Mouse (Mus musculus) midbrain, embryonic 13.5 days (tissue): ENCODE measurements around the gene Dppa3. TPM values are rescaled to one million over a fixed set of nuclear protein-coding genes. Genes with fewer than 3 reads are reported as not detected.

Experiments used
- ATAC-seq: fragments of 200-750 bp; cut with Nextera tagmentation; 2 replicates; pipeline ENCODE4 v1.8.0; 2017; ENCODE audit warnings: mild to moderate bottlenecking, moderate TSS enrichment, moderate library complexity
- H3K27ac ChIP-seq: fragments of 300-500 bp; sonication (generic); 2 replicates; pipeline ENCODE4 v1.5.1; 2015; ENCODE audit warnings: inconsistent platforms, mild to moderate bottlenecking, moderate library complexity
- H3K27me3 ChIP-seq: fragments of 300-500 bp; sonication (generic); 2 replicates; pipeline ENCODE4 v1.6.1; 2015; ENCODE audit warnings: mild to moderate bottlenecking, inconsistent platforms
- H3K36me3 ChIP-seq: fragments of 300-500 bp; sonication (generic); 2 replicates; pipeline ENCODE4 v1.6.1; 2015; ENCODE audit warnings: mild to moderate bottlenecking, inconsistent platforms
- H3K4me1 ChIP-seq: fragments of 300-500 bp; sonication (generic); replicated peaks from 2 replicates; pipeline ENCODE4 v1.6.1; 2015; ENCODE audit warnings: inconsistent platforms
- H3K4me2 ChIP-seq: fragments of 300-500 bp; sonication (generic); replicated peaks from 2 replicates; pipeline ENCODE4 v1.6.1; 2015; ENCODE audit warnings: moderate library complexity, mild to moderate bottlenecking, inconsistent platforms
- H3K4me3 ChIP-seq: fragments of 300-500 bp; sonication (generic); replicated peaks from 2 replicates; pipeline ENCODE4 v1.5.1; 2015; ENCODE audit warnings: mild to moderate bottlenecking, inconsistent platforms
- H3K9ac ChIP-seq: fragments of 300-500 bp; sonication (generic); replicated peaks from 2 replicates; pipeline ENCODE4 v1.6.1; 2015; ENCODE audit warnings: mild to moderate bottlenecking, inconsistent platforms
- H3K9me3 ChIP-seq: fragments of 300-500 bp; sonication (generic); 2 replicates; pipeline ENCODE4 v1.6.1; 2016; ENCODE audit warnings: mild to moderate bottlenecking, inconsistent platforms
- WGBS: fragments of 180-500 bp; shearing (Covaris S2); methylation state at CpG from one replicate; pipeline ENCODE4 v1.1.7; 2015; 5-methylcytosine and 5-hydroxymethylcytosine counted together
- polyA plus RNA-seq: library from polyadenylated mRNA; unstranded; fragments of >200 nt; fragmentation: Nextera tagmentation; extraction: Ambion mirVana; gene quantifications from 2 replicates; pipeline ENCODE4 v1.2.1, GENCODE M21; 2015

The Dppa3 gene
- polyA plus RNA-seq, 1 experiment from 2014 or later: not detected

DNA sequence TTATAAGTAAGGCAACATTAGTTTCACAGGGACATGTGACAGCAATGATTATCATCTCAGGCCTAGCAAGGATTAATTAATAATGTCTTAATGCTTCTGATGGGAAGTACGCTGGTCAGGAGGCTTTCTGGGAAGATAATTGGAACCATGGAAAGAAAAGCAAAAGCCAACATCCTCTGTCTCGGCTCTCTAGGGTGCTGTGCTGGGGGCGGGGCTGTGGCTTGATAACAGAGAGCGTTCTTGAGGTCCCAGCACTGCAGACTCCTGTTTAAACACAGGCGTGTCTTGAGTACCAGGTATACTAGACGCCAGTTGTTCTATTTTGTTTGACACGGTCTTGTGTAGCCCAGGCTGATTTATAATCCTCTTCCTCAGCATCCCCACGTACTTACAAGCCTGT lies 46.5 kb downstream of the Dppa3 start:
- Histone ChIP-seq H3K4me1 (peaks cover 8% of the 10 kb centered on the region; the same call in 1 of the 2 replicates), H3K9ac (no peak overlapping the region), H3K36me3 (no peaks in the 10 kb centered on the region), H3K27ac (no peak overlapping the region), H3K4me2 (no peak overlapping the region), H3K4me3 (no peak overlapping the region), H3K27me3 (no peaks in the 10 kb centered on the region), H3K9me3 (no peaks in the 10 kb centered on the region)
- 70% methylated on average over 8 of the region's 8 CpGs for WGBS
- no peak for ATAC-seq

Other genes with a start within 250 kb of the Dppa3 start
- gene Rimklb, start 127.6 kb upstream of the Dppa3 start, polyA plus RNA-seq: 98.2 and 104 TPM in 2 replicates
- gene Mfap5, start 120.6 kb upstream of the Dppa3 start, polyA plus RNA-seq: 1.7 and 1.8 TPM in 2 replicates
- gene Aicda, start 72.6 kb upstream of the Dppa3 start, polyA plus RNA-seq: 0.34 and 0.47 TPM in 2 replicates
- 1.9 and 2.9 TPM in 2 replicates for gene Apobec1, start 24.0 kb upstream of the Dppa3 start, polyA plus RNA-seq
- gene Gdf3, start 16.3 kb upstream of the Dppa3 start, polyA plus RNA-seq: 0.12 TPM in 1 of 2 replicates, not detected in the other
- 0.09 and 0.28 TPM in 2 replicates for gene Nanog, start 81.1 kb downstream of the Dppa3 start, polyA plus RNA-seq
- gene Slc2a3, start 175.2 kb downstream of the Dppa3 start, polyA plus RNA-seq: 15.9 TPM in 2 replicates
- 4.9 and 6.2 TPM in 2 replicates for gene Foxj2, start 193.5 kb downstream of the Dppa3 start, polyA plus RNA-seq
- gene C3ar1, start 229.8 kb downstream of the Dppa3 start, polyA plus RNA-seq: 1.0 and 1.7 TPM in 2 replicates
- gene Necap1, start 248.1 kb downstream of the Dppa3 start, polyA plus RNA-seq: 107 and 113 TPM in 2 replicates